13 mouse cellular contexts compared by ENCODE assay signal in the genomic region with DNA sequence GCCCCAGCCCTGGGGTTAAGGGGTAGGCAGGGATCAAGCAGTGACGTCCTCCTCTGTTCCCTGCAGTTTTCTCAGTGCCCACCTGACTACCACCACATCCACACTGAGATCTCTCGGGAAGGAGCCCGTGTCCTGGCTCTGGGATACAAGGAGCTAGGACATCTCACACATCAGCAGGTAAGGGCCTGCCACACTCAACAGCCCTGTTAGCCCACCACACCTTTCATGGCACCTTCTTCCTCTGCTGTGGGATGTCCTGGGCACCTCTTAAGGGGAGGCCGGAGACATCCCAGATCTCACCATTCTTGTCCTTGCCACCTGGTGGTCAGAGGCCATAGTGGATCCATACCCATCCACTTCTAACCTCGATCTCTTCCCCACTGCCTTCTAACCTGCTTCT.
DNase-seq lines count a peak whose midpoint lies in the region.
"Had no signal": no experiment of that assay in that cellular context is flagged by ENCODE, and none has a peak within 500 bp of the region (broad histone marks: within the 10 kb centered on the region; RNA-seq: fewer than 3 reads in every experiment).

No protein-coding gene starts in this region.

- DNase-seq in frontal cortex, postnatal 10 days (ENCODE audit: low spot score in 2 of 2): peak; percentile 3
- DNase-seq in frontal cortex, postnatal 36 days (ENCODE audit: low spot score in 2 of 2): no peak
- peak; percentile 5 for DNase-seq in kidney, postnatal 10 days
- no peak for DNase-seq in kidney, postnatal 25 days
- peak; percentile 0 for DNase-seq in ovary, adult 18-20 months (ENCODE audit: low spot score)
- no peak for DNase-seq in ovary, postnatal 14 days (ENCODE audit: low spot score)
- peak; percentile 1 for DNase-seq in urinary bladder, postnatal 14 days (ENCODE audit: low spot score)
- DNase-seq in urinary bladder, adult 18-20 months (ENCODE audit: low spot score in 2 of 2): no peak
- DNase-seq: adrenal gland, postnatal 10 days; cerebellum, adult 9-10 months; gastrocnemius, postnatal 14 days; liver, postnatal 0 days; lung, postnatal 10 days had no signal

Comparison
In these comparisons a context has a peak if more than half of its experiments do, and no peak if none do; other contexts are left out.
1. DNase-seq: peak in frontal cortex, postnatal 10 days (2 of 2), kidney, postnatal 10 days (single experiment), ovary, adult 18-20 months (single experiment) and urinary bladder, postnatal 14 days (single experiment); none in frontal cortex, postnatal 36 days (0 of 2), kidney, postnatal 25 days (0 of 2), ovary, postnatal 14 days (single experiment) and urinary bladder, adult 18-20 months (0 of 2).